Mouse (Mus musculus) neural tube, embryonic 11.5 days (tissue): ENCODE measurements around the gene Cd320. TPM values are rescaled to one million over a fixed set of nuclear protein-coding genes. Genes with fewer than 3 reads are reported as not detected.
"Not testable (repeated sequence)": the region's sequence is repeated elsewhere in the genome, so short reads cannot be mapped to it uniquely, and the experiment has no call there.

Source experiments
- ATAC-seq: fragments of 200-750 bp; cut with Nextera tagmentation; 2 replicates; pipeline ENCODE4 v1.8.0; 2017; ENCODE audit warnings: moderate number of reproducible peaks, mild to moderate bottlenecking, moderate TSS enrichment, moderate library complexity; ENCODE audit not compliant: insufficient read depth, low FRiP score, low TSS enrichment
- DNase-seq: peaks from one replicate; pipeline ENCODE4 v3.0.0-alpha.2; 2015; ENCODE audit warnings: low spot score
- H3K27ac ChIP-seq: fragments of 300-500 bp; sonication (generic); 2 replicates; pipeline ENCODE4 v1.5.1; 2014; ENCODE audit warnings: low read depth, mild to moderate bottlenecking, low read length
- H3K27me3 ChIP-seq: fragments of 300-500 bp; sonication (generic); 2 replicates; pipeline ENCODE4 v1.6.1; 2014; ENCODE audit warnings: mild to moderate bottlenecking, low read length, mixed read lengths; ENCODE audit not compliant: control insufficient read depth, insufficient read depth
- H3K36me3 ChIP-seq: fragments of 300-500 bp; sonication (generic); 2 replicates; pipeline ENCODE4 v1.6.1; 2014; ENCODE audit warnings: mild to moderate bottlenecking, low read length, moderate library complexity, mixed read lengths; ENCODE audit not compliant: control insufficient read depth, insufficient read depth
- H3K4me1 ChIP-seq: fragments of 300-500 bp; sonication (generic); 2 replicates; pipeline ENCODE4 v1.6.1; 2014; ENCODE audit warnings: low read length, mixed read lengths; ENCODE audit not compliant: control insufficient read depth, insufficient read depth
- H3K4me2 ChIP-seq: fragments of 300-500 bp; sonication (generic); 2 replicates; pipeline ENCODE4 v1.6.1; 2014; ENCODE audit warnings: low read depth, mild to moderate bottlenecking, moderate library complexity
- H3K4me3 ChIP-seq: fragments of 300-500 bp; sonication (generic); 2 replicates; pipeline ENCODE4 v1.5.1; 2014; ENCODE audit warnings: low read depth, low read length
- H3K9ac ChIP-seq: fragments of 300-500 bp; sonication (generic); 2 replicates; pipeline ENCODE4 v1.6.1; 2014; ENCODE audit warnings: mild to moderate bottlenecking, low read length
- H3K9me3 ChIP-seq: fragments of 300-500 bp; sonication (generic); 2 replicates; pipeline ENCODE4 v1.6.1; 2016; ENCODE audit warnings: low read length; ENCODE audit not compliant: control insufficient read depth
- WGBS: fragments of 180-500 bp; shearing (Covaris S2); extraction: QIAGEN DNeasy Blood & Tissue Kit; methylation state at CpG from one replicate; pipeline ENCODE4 v1.1.7; 2014; 5-methylcytosine and 5-hydroxymethylcytosine counted together
- microRNA-seq: library from miRNA; unstranded; fragments of <30 nt; microRNA quantifications from one replicate; pipeline ENCODE4, GENCODE M21; 2016
- polyA plus RNA-seq: library from polyadenylated mRNA; unstranded; fragments of >200 nt; fragmentation: Nextera tagmentation; extraction: Ambion mirVana; gene quantifications from 2 replicates; pipeline ENCODE4 v1.2.1, GENCODE M21; 2014

Gene Cd320
- polyA plus RNA-seq, 1 experiment from 2014 or later: 79.1 TPM

- not testable (repeated sequence) for H3K4me1 ChIP-seq, DNase-seq, H3K27ac ChIP-seq, H3K9me3 ChIP-seq, H3K27me3 ChIP-seq, H3K9ac ChIP-seq, H3K4me3 ChIP-seq, H3K36me3 ChIP-seq, H3K4me2 ChIP-seq, ATAC-seq
- 81% methylated on average over 4 of the region's 4 CpGs for WGBS
Observed at GRCm38 (mm10) chr17:33898193-33898592, 55.3 kb downstream of the Cd320 start.

Small RNA genes lying within 50 kb of the gene (microRNA-seq; reads per million reads assigned to microRNA genes)
- gene Gm27740: not detected

Other genes starting within 250 kb of the Cd320 start
- gene Zfp414, start 214.0 kb upstream of the Cd320 start, polyA plus RNA-seq: 68.8 and 71.0 TPM in 2 replicates
- 0.20 and 1.0 TPM in 2 replicates for gene Pram1, start 205.0 kb upstream of the Cd320 start, polyA plus RNA-seq
- 554 and 558 TPM in 2 replicates for gene Hnrnpm, start 156.2 kb upstream of the Cd320 start, polyA plus RNA-seq
- gene March2, start 124.4 kb upstream of the Cd320 start, polyA plus RNA-seq: 39.3 and 43.8 TPM in 2 replicates
- 293 and 295 TPM in 2 replicates for gene Rab11b, start 82.6 kb upstream of the Cd320 start, polyA plus RNA-seq
- gene Angptl4, start 61.3 kb upstream of the Cd320 start, polyA plus RNA-seq: 14.9 and 18.6 TPM in 2 replicates
- 23.5 TPM in 2 replicates for gene Kank3, start 32.6 kb upstream of the Cd320 start, polyA plus RNA-seq
- gene Rps28, start 18.5 kb upstream of the Cd320 start, polyA plus RNA-seq: 813 and 863 TPM in 2 replicates
- 432 and 435 TPM in 2 replicates for gene Ndufa7, start 18.5 kb upstream of the Cd320 start, polyA plus RNA-seq
- gene Gm7029, start 30.7 kb downstream of the Cd320 start, polyA plus RNA-seq: not detected in 2 replicates
- gene Kifc1, start 47.6 kb downstream of the Cd320 start, polyA plus RNA-seq: 8.4 and 11.0 TPM in 2 replicates
- not detected in 2 replicates for gene Platr17, start 62.0 kb downstream of the Cd320 start, polyA plus RNA-seq
- 61.2 and 61.4 TPM in 2 replicates for gene Daxx, start 66.3 kb downstream of the Cd320 start, polyA plus RNA-seq
- 12.9 and 16.2 TPM in 2 replicates for gene Tapbp, start 72.8 kb downstream of the Cd320 start, polyA plus RNA-seq
- 10.5 and 11.2 TPM in 2 replicates for gene Zbtb22, start 72.8 kb downstream of the Cd320 start, polyA plus RNA-seq
- 38.7 and 42.6 TPM in 2 replicates for gene Rgl2, start 86.5 kb downstream of the Cd320 start, polyA plus RNA-seq
- 190 and 195 TPM in 2 replicates for gene Pfdn6, start 97.3 kb downstream of the Cd320 start, polyA plus RNA-seq
- 29.5 and 33.4 TPM in 2 replicates for gene Wdr46, start 97.6 kb downstream of the Cd320 start, polyA plus RNA-seq
- gene B3galt4, start 108.4 kb downstream of the Cd320 start, polyA plus RNA-seq: 4.4 and 4.9 TPM in 2 replicates
- 40.7 and 43.8 TPM in 2 replicates for gene Vps52, start 112.7 kb downstream of the Cd320 start, polyA plus RNA-seq
- 1,341 and 1,360 TPM in 2 replicates for gene Rps18, start 112.9 kb downstream of the Cd320 start, polyA plus RNA-seq
- 20.2 and 23.1 TPM in 2 replicates for gene H2-K1, start 157.3 kb downstream of the Cd320 start, polyA plus RNA-seq
- 5.2 and 8.4 TPM in 2 replicates for gene Ring1, start 181.6 kb downstream of the Cd320 start, polyA plus RNA-seq
- gene H2-Ke6, start 185.0 kb downstream of the Cd320 start, polyA plus RNA-seq: 48.1 and 52.7 TPM in 2 replicates
- 89.7 and 108 TPM in 2 replicates for gene Slc39a7, start 188.6 kb downstream of the Cd320 start, polyA plus RNA-seq
- gene Rxrb, start 188.7 kb downstream of the Cd320 start, polyA plus RNA-seq: 25.1 and 27.1 TPM in 2 replicates
- gene Col11a2, start 196.3 kb downstream of the Cd320 start, polyA plus RNA-seq: 1.5 and 2.9 TPM in 2 replicates
- gene H2-Oa, start 249.2 kb downstream of the Cd320 start, polyA plus RNA-seq: 0.93 TPM in 1 of 2 replicates, not detected in the other